Mouse (Mus musculus) embryo, embryonic 11.5 days (tissue): Measurements from ENCODE around the gene Pno1.

Experiments
- DNase-seq: peaks from one replicate; pipeline ENCODE4 v3.0.0-alpha.2; 2012; ENCODE audit warnings: low read depth, low spot score

Pno1 gene

GRCm38 (mm10) chr11:17180753-17181152 is 30.6 kb downstream of the Pno1 start:
- DNase-seq, result no peak

GRCm38 (mm10) chr11:17176638-17177037 is 34.7 kb downstream of the Pno1 start:
- no peak for DNase-seq

GRCm38 (mm10) chr11:17172300-17172699 is 39.1 kb downstream of the Pno1 start:
- DNase-seq, result no peak

GRCm38 (mm10) chr11:17170938-17171729 is 40.2 kb downstream of the Pno1 start:
- no peak for DNase-seq

DNA sequence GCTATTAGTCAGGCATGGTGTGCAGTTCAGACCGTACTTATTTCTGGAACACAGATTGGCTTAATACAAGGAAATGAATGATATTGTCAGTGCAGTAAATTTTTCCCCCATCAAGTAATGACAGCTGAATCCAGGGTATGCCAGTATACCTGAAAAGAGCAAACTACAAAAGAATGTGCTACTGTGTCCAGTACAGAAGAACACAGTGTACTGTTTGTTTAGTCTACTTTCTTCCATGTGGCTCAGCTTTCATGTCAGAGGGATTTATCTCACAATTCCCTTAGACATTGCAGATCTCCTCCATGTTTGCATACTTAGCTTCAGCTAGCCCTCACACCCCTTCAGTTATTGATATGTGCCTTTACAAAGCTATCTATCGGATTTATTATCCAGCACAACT is 42.1 kb downstream of the Pno1 start:
- DNase-seq, result no peak

DNA sequence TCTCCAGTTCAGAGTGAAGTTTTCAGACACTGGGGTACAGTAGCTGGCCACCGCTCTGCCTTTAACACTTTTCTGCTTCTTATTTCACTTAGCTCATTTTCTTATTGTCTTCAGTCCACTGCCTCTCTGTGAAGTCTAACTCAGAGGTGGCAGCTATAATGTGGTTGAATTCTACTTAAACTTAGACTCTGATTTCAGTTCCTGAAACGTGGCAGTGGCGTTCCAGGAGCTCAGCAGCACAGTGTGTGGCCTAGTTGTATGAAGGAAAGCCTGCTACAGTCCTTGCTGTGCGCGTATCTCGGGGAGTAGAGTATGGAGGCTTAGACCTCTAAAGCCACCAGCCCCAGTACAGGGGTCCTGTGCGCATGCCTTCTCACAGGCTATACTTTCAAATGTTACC is 44.7 kb downstream of the Pno1 start:
- no peak for DNase-seq

- DNase-seq, result no peak
These were observed 47.4 kb downstream of the Pno1 start for GRCm38 (mm10) chr11:17163956-17164355.

DNA sequence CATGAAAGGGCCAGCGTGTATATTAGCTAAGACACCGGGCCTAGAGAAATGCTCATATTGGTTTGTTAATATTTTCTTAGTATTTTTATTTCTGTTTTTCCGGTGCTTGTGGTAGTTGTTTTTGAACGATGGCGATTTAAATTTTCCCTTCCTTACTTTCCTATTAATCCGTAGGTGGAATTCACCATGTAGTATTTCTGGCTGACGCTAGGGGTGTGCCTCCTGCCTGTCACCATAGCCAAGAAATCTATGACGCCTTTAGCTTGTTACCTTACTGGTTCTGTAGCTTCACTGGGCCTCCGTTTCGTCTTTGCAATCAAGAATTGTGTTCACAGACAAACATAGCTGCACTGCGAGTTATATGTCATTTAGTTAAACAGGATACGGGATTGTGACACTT is 51.1 kb downstream of the Pno1 start:
- DNase-seq, result peak; percentile 26

- no peak for DNase-seq
These were observed 51.6 kb downstream of the Pno1 start for GRCm38 (mm10) chr11:17159738-17160241.

DNA sequence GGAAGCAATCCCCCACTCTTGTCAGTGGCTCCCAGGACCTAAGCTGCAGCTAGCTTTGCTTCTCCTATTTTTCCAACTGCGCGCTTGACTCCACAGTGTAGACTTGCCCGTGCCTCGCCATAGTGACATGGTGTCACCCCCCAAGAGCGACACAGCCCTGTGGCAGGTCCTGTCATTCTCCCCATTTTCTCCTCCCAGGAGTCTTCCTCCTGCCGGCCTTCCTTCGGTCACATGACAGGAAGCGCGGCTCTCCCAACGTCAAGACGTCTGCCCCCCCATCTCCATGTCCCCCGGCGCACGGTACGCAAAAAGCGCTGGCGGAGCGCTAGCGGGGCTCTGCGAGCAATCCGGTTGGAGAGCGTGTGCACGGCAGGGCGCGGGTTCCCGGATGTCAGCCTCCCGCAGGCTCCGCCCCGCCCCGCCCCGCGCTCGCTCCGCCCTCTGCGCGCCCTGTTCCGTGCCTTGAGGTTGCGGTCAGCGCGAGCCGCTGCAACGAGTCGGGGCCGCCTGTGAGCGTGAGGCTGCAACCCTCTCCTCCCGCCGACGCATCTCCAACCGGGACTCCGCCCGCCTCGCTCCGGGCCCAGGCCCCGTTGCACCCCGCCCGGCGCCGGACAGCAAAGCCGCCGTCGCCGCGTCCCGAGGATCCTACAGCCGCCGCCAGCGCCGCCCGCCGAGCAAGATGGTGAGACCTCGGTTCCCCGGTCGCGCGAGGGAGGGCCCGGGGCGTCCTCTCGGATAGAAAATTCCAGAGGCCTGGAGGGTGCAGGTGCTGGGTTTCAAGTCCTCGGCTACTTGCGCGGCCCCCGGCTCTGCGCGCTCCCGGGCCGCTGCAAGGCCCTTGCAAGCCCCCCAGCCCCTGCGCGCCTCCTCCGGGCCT is 52.3 kb downstream of the Pno1 start, which contains the start of gene Ppp3r1:
Ppp3r1 (plus strand) TSS at position 406 of the 880 bp plus-strand sequence.
- DNase-seq, result peak; percentile 91
